Mouse (Mus musculus) intestine, embryonic 16.5 days (tissue): ENCODE data around the gene Ankrd33b. TPM values are rescaled to one million over a fixed set of nuclear protein-coding genes. Genes with fewer than 3 reads are reported as not detected.

Experiments
- ATAC-seq: fragments of 200-750 bp; cut with Nextera tagmentation; 2 replicates; pipeline ENCODE4 v1.8.0; 2017; ENCODE audit warnings: moderate TSS enrichment, moderate library complexity
- H3K27ac ChIP-seq: fragments of 300-500 bp; sonication (generic); 2 replicates; pipeline ENCODE4 v1.5.1; 2014; ENCODE audit warnings: mild to moderate bottlenecking, low read length
- H3K27me3 ChIP-seq: fragments of 300-500 bp; sonication (generic); replicated peaks from 2 replicates; pipeline ENCODE4 v1.6.1; 2014; ENCODE audit warnings: low read length, control low read depth, mixed read lengths; ENCODE audit not compliant: control insufficient read depth, insufficient read depth
- H3K36me3 ChIP-seq: fragments of 300-500 bp; sonication (generic); 2 replicates; pipeline ENCODE4 v1.6.1; 2014; ENCODE audit warnings: low read length, control low read depth; ENCODE audit not compliant: control insufficient read depth, insufficient read depth
- H3K4me1 ChIP-seq: fragments of 300-500 bp; sonication (generic); 2 replicates; pipeline ENCODE4 v1.6.1; 2014; ENCODE audit warnings: low read length, control low read depth, mixed read lengths; ENCODE audit not compliant: control insufficient read depth, insufficient read depth
- H3K4me2 ChIP-seq: fragments of 300-500 bp; sonication (generic); 2 replicates; pipeline ENCODE4 v1.6.1; 2014; ENCODE audit warnings: low read depth, low read length, control low read depth
- H3K4me3 ChIP-seq: fragments of 300-500 bp; sonication (generic); 2 replicates; pipeline ENCODE4 v1.5.1; 2014; ENCODE audit warnings: mild to moderate bottlenecking, low read length
- H3K9ac ChIP-seq: fragments of 300-500 bp; sonication (generic); 2 replicates; pipeline ENCODE4 v1.6.1; 2014; ENCODE audit warnings: low read depth, low read length
- H3K9me3 ChIP-seq: fragments of 300-500 bp; sonication (generic); 2 replicates; pipeline ENCODE4 v1.6.1; 2016; ENCODE audit warnings: low read length, control low read depth; ENCODE audit not compliant: control insufficient read depth
- WGBS: fragments of 180-500 bp; shearing (Covaris S2); extraction: QIAGEN DNeasy Blood & Tissue Kit; methylation state at CpG from one replicate; pipeline ENCODE4 v1.1.7; 2014; 5-methylcytosine and 5-hydroxymethylcytosine counted together
- polyA plus RNA-seq: library from polyadenylated mRNA; unstranded; fragments of >200 nt; fragmentation: Nextera tagmentation; extraction: Ambion mirVana; gene quantifications from 2 replicates; pipeline ENCODE4 v1.2.1, GENCODE M21; 2015

Gene Ankrd33b
- polyA plus RNA-seq, 1 experiment from 2014 or later = 0.76 TPM

DNA sequence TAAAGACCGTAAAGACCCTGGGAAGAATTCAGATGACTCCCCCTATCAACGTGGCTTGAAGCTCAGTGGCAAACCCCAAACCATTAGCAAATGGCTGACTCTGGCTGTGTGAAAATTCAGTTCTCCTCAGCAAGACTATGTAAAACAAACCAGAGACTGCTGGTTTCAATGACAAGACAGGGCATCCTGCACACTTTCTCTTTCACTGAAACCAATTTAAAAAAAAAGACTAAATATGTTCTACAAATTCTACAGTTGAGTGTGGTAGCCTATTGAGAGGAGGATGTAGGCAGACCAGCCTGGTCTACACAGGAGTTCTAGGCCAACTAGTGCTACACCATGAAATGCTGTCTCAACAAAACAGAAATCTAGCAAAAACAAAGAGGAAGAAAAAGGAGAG lies 21.0 kb downstream of the Ankrd33b start:
- Histone ChIP-seq H3K36me3 (no peaks in the 10 kb centered on the region), H3K9me3 (no peaks in the 10 kb centered on the region), H3K4me3 (no peak overlapping the region), H3K4me2 (no peak overlapping the region), H3K9ac (no peak overlapping the region), H3K4me1 (no peaks in the 10 kb centered on the region), H3K27me3 (no peaks in the 10 kb centered on the region), H3K27ac (no peak overlapping the region)
- WGBS = 66% methylated on average over 2 of the region's 2 CpGs
- ATAC-seq = no peak

- ATAC-seq = no peak
- WGBS = 71% methylated on average over 9 of the region's 9 CpGs
- no peak overlapping the region for H3K9ac ChIP-seq
- H3K36me3 ChIP-seq = no peaks in the 10 kb centered on the region
- no peak overlapping the region for H3K27ac ChIP-seq
- H3K4me3 ChIP-seq = no peak overlapping the region
- H3K9me3 ChIP-seq = no peaks in the 10 kb centered on the region
- H3K4me1 ChIP-seq = no peaks in the 10 kb centered on the region
- no peak overlapping the region for H3K4me2 ChIP-seq
- no peaks in the 10 kb centered on the region for H3K27me3 ChIP-seq
These were observed 22.2 kb downstream of the Ankrd33b start for GRCm38 (mm10) chr15:31345366-31345765.

GRCm38 (mm10) chr15:31344811-31345211 lies 22.7 kb downstream of the Ankrd33b start:
- 80% methylated on average over 18 of the region's 18 CpGs for WGBS
- no peaks in the 10 kb centered on the region for H3K4me1 ChIP-seq
- H3K4me2 ChIP-seq = no peak overlapping the region
- H3K27me3 ChIP-seq = no peaks in the 10 kb centered on the region
- H3K4me3 ChIP-seq = no peak overlapping the region
- H3K9ac ChIP-seq = no peak overlapping the region
- no peak overlapping the region for H3K27ac ChIP-seq
- H3K9me3 ChIP-seq = no peaks in the 10 kb centered on the region
- no peak for ATAC-seq
- H3K36me3 ChIP-seq = no peaks in the 10 kb centered on the region

- H3K4me2 ChIP-seq = no peak overlapping the region
- 0 out of 2 replicates have a peak, but pooled peaks have one; percentile 36 for ATAC-seq
- H3K27ac ChIP-seq = no peak overlapping the region
- H3K36me3 ChIP-seq = no peaks in the 10 kb centered on the region
- no peak overlapping the region for H3K4me3 ChIP-seq
- no peaks in the 10 kb centered on the region for H3K9me3 ChIP-seq
- no peaks in the 10 kb centered on the region for H3K4me1 ChIP-seq
- H3K9ac ChIP-seq = no peak overlapping the region
- H3K27me3 ChIP-seq = no peaks in the 10 kb centered on the region
- WGBS = 22% methylated on average over 6 of the region's 6 CpGs
These were observed 23.9 kb downstream of the Ankrd33b start for GRCm38 (mm10) chr15:31343602-31344001.

GRCm38 (mm10) chr15:31342496-31342901 lies 25.0 kb downstream of the Ankrd33b start:
- H3K4me2 ChIP-seq = no peak overlapping the region
- WGBS = 41% methylated on average over 8 of the region's 8 CpGs
- no peak for ATAC-seq
- no peaks in the 10 kb centered on the region for H3K9me3 ChIP-seq
- no peak overlapping the region for H3K9ac ChIP-seq
- H3K36me3 ChIP-seq = no peaks in the 10 kb centered on the region
- H3K27ac ChIP-seq = no peak overlapping the region
- no peak overlapping the region for H3K4me3 ChIP-seq
- no peaks in the 10 kb centered on the region for H3K27me3 ChIP-seq
- H3K4me1 ChIP-seq = no peaks in the 10 kb centered on the region

- ATAC-seq = 0 out of 2 replicates have a peak, but pooled peaks have one; percentile 16
- WGBS = 41% methylated on average over 1 of the region's 1 CpGs
- H3K4me1 ChIP-seq = no peaks in the 10 kb centered on the region
These were observed 25.5 kb downstream of the Ankrd33b start for GRCm38 (mm10) chr15:31342001-31342400.

GRCm38 (mm10) chr15:31338656-31339291 lies 28.8 kb downstream of the Ankrd33b start:
- H3K4me3 ChIP-seq = no peak overlapping the region
- WGBS = 64% methylated on average over 10 of the region's 10 CpGs
- no peak for ATAC-seq
- no peaks in the 10 kb centered on the region for H3K9me3 ChIP-seq
- H3K9ac ChIP-seq = no peak overlapping the region
- no peak overlapping the region for H3K4me2 ChIP-seq
- no peaks in the 10 kb centered on the region for H3K4me1 ChIP-seq
- H3K36me3 ChIP-seq = no peaks in the 10 kb centered on the region
- H3K27ac ChIP-seq = no peak overlapping the region
- H3K27me3 ChIP-seq = no peaks in the 10 kb centered on the region

More at GRCm38 (mm10) chr15:31342001-31342400, 25.5 kb downstream of the Ankrd33b start:
- H3K4me2 ChIP-seq = no peak overlapping the region
- no peaks in the 10 kb centered on the region for H3K27me3 ChIP-seq
- H3K9me3 ChIP-seq = no peaks in the 10 kb centered on the region
- H3K27ac ChIP-seq = no peak overlapping the region
- no peak overlapping the region for H3K4me3 ChIP-seq
- H3K36me3 ChIP-seq = no peaks in the 10 kb centered on the region
- H3K9ac ChIP-seq = no peak overlapping the region

- ATAC-seq = no peak
- no peaks in the 10 kb centered on the region for H3K4me1 ChIP-seq
- no peak overlapping the region for H3K27ac ChIP-seq
- H3K36me3 ChIP-seq = no peaks in the 10 kb centered on the region
- H3K9ac ChIP-seq = no peak overlapping the region
- H3K4me2 ChIP-seq = no peak overlapping the region
- H3K9me3 ChIP-seq = no peaks in the 10 kb centered on the region
- WGBS = 77% methylated on average over 6 of the region's 6 CpGs
- H3K27me3 ChIP-seq = no peaks in the 10 kb centered on the region
- H3K4me3 ChIP-seq = no peak overlapping the region
These were observed 29.5 kb downstream of the Ankrd33b start for GRCm38 (mm10) chr15:31337983-31338382.

DNA sequence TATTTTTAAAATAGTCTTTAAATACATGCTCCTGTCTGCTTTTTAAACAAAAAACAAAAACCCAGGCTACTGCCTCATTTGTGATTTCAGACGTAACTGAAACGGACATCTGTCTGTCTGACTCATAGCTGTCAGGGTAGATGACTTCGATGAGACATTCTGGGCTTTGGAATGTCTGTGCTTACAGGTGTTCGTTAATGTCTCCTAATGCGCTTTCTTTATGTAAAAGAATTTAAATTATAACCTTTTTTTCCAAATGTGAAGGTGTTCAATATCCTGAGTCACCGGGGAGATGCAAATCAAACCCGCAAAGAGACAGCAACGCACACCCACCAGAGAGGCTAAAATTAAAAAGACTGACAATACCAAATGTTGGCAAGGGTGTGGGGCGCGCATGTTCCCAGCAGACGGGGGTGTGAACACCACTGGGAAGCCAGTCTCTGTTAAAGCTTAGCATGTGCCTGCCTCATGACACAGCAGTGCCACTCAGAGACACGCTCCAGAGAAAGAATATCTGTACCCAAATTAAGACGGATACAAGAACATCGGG lies 30.3 kb downstream of the Ankrd33b start:
- Histone ChIP-seq H3K4me2 (no peak overlapping the region), H3K4me3 (no peak overlapping the region), H3K27ac (no peak overlapping the region), H3K9ac (no peak overlapping the region), H3K9me3 (no peaks in the 10 kb centered on the region), H3K36me3 (no peaks in the 10 kb centered on the region), H3K4me1 (no peaks in the 10 kb centered on the region), H3K27me3 (no peaks in the 10 kb centered on the region)
- no peak for ATAC-seq
- WGBS = 80% methylated on average over 14 of the region's 14 CpGs

- ATAC-seq = no peak
- H3K4me3 ChIP-seq = no peak overlapping the region
- WGBS = 52% methylated on average over 4 of the region's 4 CpGs
These were observed 30.8 kb downstream of the Ankrd33b start for GRCm38 (mm10) chr15:31336685-31337084.

More at GRCm38 (mm10) chr15:31336685-31337084, 30.8 kb downstream of the Ankrd33b start:
- Histone ChIP-seq H3K27ac (no peak overlapping the region), H3K27me3 (no peaks in the 10 kb centered on the region), H3K9ac (no peak overlapping the region), H3K9me3 (no peaks in the 10 kb centered on the region), H3K4me1 (no peaks in the 10 kb centered on the region), H3K4me2 (no peak overlapping the region), H3K36me3 (no peaks in the 10 kb centered on the region)
